Mouse (Mus musculus) liver, embryonic 12.5 days (tissue): ENCODE results near the gene Pias4. TPM values are rescaled to one million over a fixed set of nuclear protein-coding genes. Genes with fewer than 3 reads are reported as not detected.
"Not testable (repeated sequence)": the region's sequence is repeated elsewhere in the genome, so short reads cannot be mapped to it uniquely, and the experiment has no call there.

Experiments used
- ATAC-seq: fragments of 200-750 bp; cut with Nextera tagmentation; 2 replicates; pipeline ENCODE4 v1.8.0; 2017; ENCODE audit warnings: moderate number of reproducible peaks, mild to moderate bottlenecking, moderate library complexity
- H3K27ac ChIP-seq: fragments of 300-500 bp; sonication (generic); 2 replicates; pipeline ENCODE4 v1.5.1; 2016; ENCODE audit warnings: mild to moderate bottlenecking
- H3K27me3 ChIP-seq: fragments of 300-500 bp; sonication (generic); replicated peaks from 2 replicates; pipeline ENCODE4 v1.6.1; 2016; ENCODE audit warnings: mild to moderate bottlenecking, moderate library complexity
- H3K36me3 ChIP-seq: fragments of 300-500 bp; sonication (generic); 2 replicates; pipeline ENCODE4 v1.6.1; 2016; ENCODE audit warnings: mild to moderate bottlenecking, moderate library complexity
- H3K4me1 ChIP-seq: fragments of 300-500 bp; sonication (generic); 2 replicates; pipeline ENCODE4 v1.6.1; 2016
- H3K4me2 ChIP-seq: fragments of 300-500 bp; sonication (generic); 2 replicates; pipeline ENCODE4 v1.6.1; 2016; ENCODE audit warnings: mild to moderate bottlenecking, moderate library complexity
- H3K4me3 ChIP-seq: fragments of 300-500 bp; sonication (generic); 2 replicates; pipeline ENCODE4 v1.5.1; 2016; ENCODE audit warnings: mild to moderate bottlenecking, moderate library complexity
- H3K9ac ChIP-seq: fragments of 300-500 bp; sonication (generic); 2 replicates; pipeline ENCODE4 v1.6.1; 2016; ENCODE audit warnings: mild to moderate bottlenecking, moderate library complexity
- H3K9me3 ChIP-seq: fragments of 300-500 bp; sonication (generic); replicated peaks from 2 replicates; pipeline ENCODE4 v1.6.1; 2016; ENCODE audit warnings: mild to moderate bottlenecking, moderate library complexity
- WGBS: fragments of 180-500 bp; shearing (Covaris S2); methylation state at CpG from one replicate; pipeline ENCODE4 v1.1.7; 2016; ENCODE audit not compliant: insufficient replicate concordance; 5-methylcytosine and 5-hydroxymethylcytosine counted together
- polyA plus RNA-seq: library from polyadenylated mRNA; unstranded; fragments of >200 nt; fragmentation: Nextera tagmentation; extraction: Ambion mirVana; gene quantifications from 2 replicates; pipeline ENCODE4 v1.2.1, GENCODE M21; 2016

Pias4 gene
- polyA plus RNA-seq, result 28.9 and 29.7 TPM in 2 replicates

DNA sequence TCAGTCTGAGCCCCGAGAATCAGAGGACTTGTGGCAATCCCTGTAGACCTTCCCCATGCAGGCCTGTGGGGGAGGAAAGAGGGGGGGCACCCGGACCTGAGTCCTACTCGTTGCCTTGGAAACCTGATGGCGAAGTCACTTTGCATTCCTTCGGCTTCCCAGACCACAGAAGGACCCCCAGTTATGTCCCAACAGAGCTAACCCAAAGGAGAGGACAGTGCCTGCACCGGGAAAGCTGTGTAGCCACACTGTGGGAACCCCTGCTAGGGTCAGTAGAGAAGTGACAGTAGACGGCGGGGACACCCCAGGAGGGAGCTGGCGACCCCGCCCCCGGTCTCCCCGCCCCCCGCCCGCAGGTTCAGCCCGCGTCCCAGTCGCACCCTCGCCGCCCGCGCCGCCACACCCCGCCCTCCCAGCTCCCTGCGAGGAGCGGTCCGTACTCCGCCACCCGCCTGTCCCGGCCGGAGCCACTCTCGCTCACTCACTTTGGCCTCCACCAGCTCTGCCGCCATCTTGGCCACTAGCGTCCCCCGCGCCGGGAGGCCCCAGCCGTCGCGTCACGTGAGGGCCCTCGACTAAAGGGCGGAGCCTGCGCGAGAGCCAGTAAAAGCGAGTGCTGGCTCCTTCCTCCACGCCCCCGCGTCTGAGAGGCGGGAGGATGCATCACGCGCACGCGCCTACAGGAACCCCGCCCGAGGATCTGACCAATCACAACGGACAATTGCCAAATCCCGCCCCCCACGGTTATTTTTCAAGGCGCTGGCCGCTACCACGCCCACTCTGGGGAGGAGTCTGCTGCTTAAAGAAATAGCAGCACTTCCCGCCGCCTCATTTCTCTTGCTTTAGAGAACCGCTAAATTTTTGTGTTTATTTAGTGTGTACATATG is at the start of gene Pias4:
Pias4 (minus strand) TSS at position 724 of the 887 bp plus-strand sequence.
- peak; percentile 84 for ATAC-seq
- H3K27ac ChIP-seq, result peak within 1 kb of the TSS; percentile 95
- peak within 1 kb of the TSS; percentile 89 for H3K4me2 ChIP-seq
- peaks cover 27% of the 10 kb centered on the region for H3K36me3 ChIP-seq
- H3K9me3 ChIP-seq, result no peaks in the 10 kb centered on the region
- H3K4me1 ChIP-seq, result peaks cover 60% of the 10 kb centered on the region
- H3K4me3 ChIP-seq, result peak within 1 kb of the TSS; percentile 98
- no peaks in the 10 kb centered on the region for H3K27me3 ChIP-seq
- WGBS, result 1% methylated on average over 64 of the region's 64 CpGs
- peak within 1 kb of the TSS; percentile 96 for H3K9ac ChIP-seq

DNA sequence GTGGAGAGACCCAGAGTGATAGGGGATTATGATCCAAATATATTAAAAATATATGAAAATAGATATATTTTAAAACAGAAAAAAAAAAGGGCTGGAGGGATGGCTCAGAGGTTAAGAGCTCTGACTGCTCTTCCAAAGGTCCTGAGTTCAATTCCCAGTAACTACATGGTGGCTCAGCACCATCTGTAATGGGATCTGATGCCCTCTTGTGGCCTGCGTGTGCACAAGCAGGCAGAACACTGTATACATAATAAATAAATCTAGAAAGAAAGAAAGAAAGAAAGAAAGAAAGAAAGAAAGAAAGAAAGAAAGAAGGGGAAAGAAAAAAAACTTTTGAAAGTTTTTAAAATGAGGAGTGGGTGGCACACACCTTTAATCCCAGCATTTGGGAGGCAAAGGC is 49.5 kb upstream of the Pias4 start:
- not testable (repeated sequence) for H3K4me2 ChIP-seq, H3K27ac ChIP-seq, H3K36me3 ChIP-seq, H3K4me1 ChIP-seq, H3K4me3 ChIP-seq, H3K9me3 ChIP-seq, ATAC-seq, H3K9ac ChIP-seq
- 4% methylated on average over 1 of the region's 1 CpGs for WGBS
- peaks cover 48% of the 10 kb centered on the region for H3K27me3 ChIP-seq

DNA sequence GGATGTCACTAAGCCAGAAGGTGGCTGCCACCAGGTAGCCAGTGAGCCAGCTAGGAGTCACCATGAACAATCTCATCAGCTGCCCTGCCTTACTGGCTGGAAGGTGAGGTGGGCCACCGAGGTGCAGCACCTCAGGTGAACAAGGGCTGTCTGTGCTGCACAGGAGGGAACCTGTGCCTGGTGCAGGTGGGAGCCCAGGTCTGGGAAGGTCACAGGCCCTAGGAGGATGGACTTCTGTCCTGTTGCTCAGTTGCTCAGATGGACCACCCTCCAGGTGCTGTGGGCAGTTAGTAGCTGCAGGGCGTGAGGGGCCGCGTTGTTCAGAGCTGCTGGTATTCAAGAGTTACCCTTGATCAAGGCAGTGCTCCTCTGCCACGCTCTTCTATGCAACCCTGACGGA is 49.1 kb upstream of the Pias4 start:
- Histone ChIP-seq H3K9ac (no peak overlapping the region), H3K4me1 (0 out of 2 replicates have a peak, but pooled peaks cover 3% of the 10 kb centered on the region), H3K27me3 (peaks cover 48% of the 10 kb centered on the region), H3K27ac (no peak overlapping the region), H3K4me2 (no peak overlapping the region), H3K9me3 (no peaks in the 10 kb centered on the region; the same call in 1 of the 2 replicates), H3K36me3 (no peaks in the 10 kb centered on the region), H3K4me3 (no peak overlapping the region)
- 72% methylated on average over 6 of the region's 6 CpGs for WGBS
- ATAC-seq, result no peak

DNA sequence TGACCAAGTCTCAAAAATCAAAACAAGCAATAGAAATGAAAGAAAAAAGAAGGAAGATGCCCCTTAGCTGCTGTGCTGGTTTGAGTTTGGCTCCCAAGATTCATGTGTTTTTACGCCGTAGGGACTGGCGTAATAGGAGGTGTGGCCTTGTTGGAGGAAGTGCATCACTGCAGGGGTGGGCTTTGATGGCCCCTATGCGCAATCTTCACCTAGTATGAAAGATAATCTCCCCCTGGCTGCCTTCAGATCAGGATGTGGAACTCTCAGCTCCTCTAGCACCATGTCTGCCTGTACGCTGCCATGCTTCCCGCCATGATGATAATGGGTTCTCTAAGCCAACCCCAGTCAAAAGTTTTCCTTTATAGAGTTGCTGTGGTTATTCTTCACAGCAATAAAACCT is 48.5 kb upstream of the Pias4 start:
- H3K36me3 ChIP-seq, result no peaks in the 10 kb centered on the region
- no peak overlapping the region for H3K4me3 ChIP-seq
- no peak overlapping the region for H3K9ac ChIP-seq
- no peaks in the 10 kb centered on the region; the same call in 1 of the 2 replicates for H3K9me3 ChIP-seq
- no peak overlapping the region for H3K27ac ChIP-seq
- peaks cover 45% of the 10 kb centered on the region for H3K27me3 ChIP-seq
- no peak for ATAC-seq
- no peaks in the 10 kb centered on the region for H3K4me1 ChIP-seq
- H3K4me2 ChIP-seq, result no peak overlapping the region
- WGBS, result 58% methylated on average over 6 of the region's 6 CpGs

DNA sequence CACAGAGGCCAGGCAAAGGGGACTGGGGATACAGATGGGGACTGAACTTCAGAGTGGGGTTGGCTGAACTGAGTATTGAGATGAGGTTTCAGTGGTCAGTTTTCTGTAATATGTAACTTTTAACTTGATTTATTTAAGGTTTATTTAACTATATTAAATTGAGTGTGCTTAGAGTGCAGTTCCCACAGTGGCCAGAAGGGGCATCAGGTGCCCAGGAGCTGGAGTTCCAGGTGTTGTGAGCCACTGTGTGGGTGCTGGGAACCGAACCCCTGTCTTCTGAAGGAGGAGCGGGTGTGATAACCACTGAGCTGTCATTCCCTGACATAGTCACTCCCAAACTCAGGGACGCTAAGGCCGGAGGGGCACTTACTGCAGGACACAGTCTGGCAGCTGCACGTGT is 42.4 kb upstream of the Pias4 start:
- H3K4me2 ChIP-seq, result no peak overlapping the region
- peaks cover 47% of the 10 kb centered on the region for H3K27me3 ChIP-seq
- no peaks in the 10 kb centered on the region for H3K36me3 ChIP-seq
- peaks cover 5% of the 10 kb centered on the region for H3K9me3 ChIP-seq
- no peaks in the 10 kb centered on the region for H3K4me1 ChIP-seq
- H3K27ac ChIP-seq, result no peak overlapping the region
- ATAC-seq, result no peak
- 84% methylated on average over 5 of the region's 5 CpGs for WGBS
- no peak overlapping the region for H3K4me3 ChIP-seq
- H3K9ac ChIP-seq, result no peak overlapping the region

DNA sequence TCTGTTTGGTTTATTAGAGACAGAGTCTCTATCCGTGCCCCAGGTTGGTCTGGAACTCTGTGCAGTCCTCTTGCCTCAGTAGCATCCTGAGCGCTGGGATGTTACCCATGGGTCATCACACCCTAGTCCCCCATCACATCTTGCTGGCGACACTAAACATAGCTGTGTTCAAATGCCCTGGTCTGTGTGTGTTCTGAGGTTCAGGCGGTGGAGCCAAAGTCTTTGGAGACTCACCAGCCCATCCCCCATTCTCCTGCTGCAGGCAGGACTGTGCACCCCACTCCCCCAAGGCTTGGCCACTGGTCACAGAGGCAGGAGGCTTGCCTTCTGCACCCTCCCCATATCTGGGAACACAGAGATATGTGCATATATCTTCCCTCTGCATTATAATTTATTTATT is 36.4 kb upstream of the Pias4 start:
- Histone ChIP-seq H3K9me3 (no peaks in the 10 kb centered on the region), H3K4me3 (no peak overlapping the region), H3K4me2 (no peak overlapping the region), H3K9ac (no peak overlapping the region), H3K36me3 (no peaks in the 10 kb centered on the region), H3K4me1 (peaks cover 29% of the 10 kb centered on the region), H3K27me3 (peaks cover 50% of the 10 kb centered on the region), H3K27ac (no peak overlapping the region)
- 53% methylated on average over 4 of the region's 4 CpGs for WGBS
- ATAC-seq, result no peak

DNA sequence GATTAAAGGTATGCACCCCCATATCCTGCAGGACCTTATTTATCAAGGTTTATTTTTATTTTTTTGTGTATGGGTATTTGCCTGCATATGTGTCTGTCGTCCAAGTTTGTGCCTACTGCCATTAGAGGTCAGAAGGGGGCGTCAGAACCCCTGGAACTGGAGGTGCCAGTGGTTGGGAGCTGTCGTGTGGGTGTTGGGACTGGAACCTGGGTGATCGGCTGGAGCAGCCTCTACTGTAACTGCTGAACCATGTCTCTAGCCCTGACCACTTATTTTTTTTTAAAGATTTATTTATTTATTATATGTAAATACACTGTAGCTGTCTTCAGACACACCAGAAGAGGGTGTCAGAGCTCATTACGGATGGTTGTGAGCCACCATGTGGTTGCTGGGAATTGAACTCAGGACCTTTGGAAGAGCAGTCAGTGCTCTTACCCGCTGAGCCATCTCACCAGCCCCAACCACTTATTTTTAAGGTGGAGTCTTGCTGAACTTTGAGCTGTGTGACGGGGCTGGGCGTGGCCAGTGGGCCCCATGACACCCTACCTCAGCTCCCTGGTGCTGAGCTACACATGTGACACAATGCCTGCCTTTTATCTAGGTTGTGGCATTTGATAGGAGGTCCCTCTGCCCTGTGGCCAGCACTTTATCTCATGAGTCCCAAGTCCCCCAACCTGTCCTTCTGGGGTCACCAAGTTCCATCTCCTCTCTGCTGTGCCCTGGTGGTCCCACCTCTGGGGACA is 35.4 kb upstream of the Pias4 start:
- Histone ChIP-seq H3K9me3 (no peaks in the 10 kb centered on the region), H3K36me3 (no peaks in the 10 kb centered on the region), H3K27me3 (peaks cover 53% of the 10 kb centered on the region), H3K4me2 (no peak overlapping the region), H3K4me3 (no peak overlapping the region), H3K27ac (peak overlapping the region; percentile 52), H3K9ac (no peak overlapping the region), H3K4me1 (peaks cover 29% of the 10 kb centered on the region)
- 31% methylated on average over 8 of the region's 8 CpGs for WGBS
- peak; percentile 85 for ATAC-seq

DNA sequence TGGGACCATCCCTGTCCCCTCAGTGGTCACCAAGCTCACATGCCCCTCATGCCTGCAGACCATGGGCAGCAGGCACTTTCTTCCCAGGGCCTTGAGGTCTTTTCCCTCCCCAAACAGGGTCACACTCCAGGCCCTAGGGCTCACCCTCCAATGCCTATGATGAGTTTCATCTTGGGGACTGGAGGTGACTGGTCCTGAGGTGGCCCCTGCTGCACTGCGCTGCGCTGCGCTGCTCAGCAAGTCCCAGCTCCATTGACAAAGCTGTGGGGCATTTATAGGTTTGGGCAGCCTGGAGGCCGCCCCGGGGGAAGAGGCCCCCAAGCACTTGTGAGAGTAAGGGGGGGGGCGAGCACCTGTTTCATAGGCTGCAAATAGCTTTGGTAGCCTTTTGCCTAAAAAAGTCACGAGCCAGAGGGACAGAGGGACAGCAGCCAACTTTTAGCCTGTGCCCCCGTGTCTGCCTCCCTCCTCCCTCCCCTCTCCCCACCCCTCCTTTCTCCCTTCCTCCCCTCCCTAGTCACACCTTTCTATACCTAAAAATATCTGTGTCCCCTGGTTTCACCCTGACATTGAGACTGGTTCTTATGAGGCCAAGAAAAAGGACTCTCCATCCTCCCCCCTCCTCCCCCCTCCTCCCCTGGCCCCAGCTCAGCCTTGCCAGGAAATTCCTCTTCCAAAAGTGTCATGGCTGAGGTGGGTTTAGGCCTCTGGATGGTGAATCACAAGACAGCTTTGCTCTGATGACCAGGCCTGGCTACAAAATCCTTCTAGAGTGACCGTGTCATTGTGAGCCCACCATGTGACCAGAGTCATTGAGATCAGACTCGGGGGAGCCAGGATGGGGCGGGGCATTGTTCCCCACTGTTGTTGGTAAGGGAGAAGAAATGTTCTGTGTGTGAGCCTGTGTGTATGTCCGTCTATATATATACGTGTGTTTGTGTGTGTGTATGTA is 34.4 kb upstream of the Pias4 start, which contains the start of gene Nmrk2:
Nmrk2 (minus strand) TSS at position 245 of the 952 bp plus-strand sequence.
- WGBS, result 66% methylated on average over 13 of the region's 13 CpGs
- Histone ChIP-seq H3K4me1 (peaks cover 29% of the 10 kb centered on the region), H3K9ac (no peak within 1 kb of the TSS; the same call in 1 of the 2 replicates), H3K36me3 (no peaks in the 10 kb centered on the region), H3K4me2 (no peak within 1 kb of the TSS), H3K27ac (peak within 1 kb of the TSS; percentile 38; the same call in 1 of the 2 replicates), H3K9me3 (no peaks in the 10 kb centered on the region), H3K4me3 (no peak within 1 kb of the TSS), H3K27me3 (peaks cover 52% of the 10 kb centered on the region)
- no peak for ATAC-seq

DNA sequence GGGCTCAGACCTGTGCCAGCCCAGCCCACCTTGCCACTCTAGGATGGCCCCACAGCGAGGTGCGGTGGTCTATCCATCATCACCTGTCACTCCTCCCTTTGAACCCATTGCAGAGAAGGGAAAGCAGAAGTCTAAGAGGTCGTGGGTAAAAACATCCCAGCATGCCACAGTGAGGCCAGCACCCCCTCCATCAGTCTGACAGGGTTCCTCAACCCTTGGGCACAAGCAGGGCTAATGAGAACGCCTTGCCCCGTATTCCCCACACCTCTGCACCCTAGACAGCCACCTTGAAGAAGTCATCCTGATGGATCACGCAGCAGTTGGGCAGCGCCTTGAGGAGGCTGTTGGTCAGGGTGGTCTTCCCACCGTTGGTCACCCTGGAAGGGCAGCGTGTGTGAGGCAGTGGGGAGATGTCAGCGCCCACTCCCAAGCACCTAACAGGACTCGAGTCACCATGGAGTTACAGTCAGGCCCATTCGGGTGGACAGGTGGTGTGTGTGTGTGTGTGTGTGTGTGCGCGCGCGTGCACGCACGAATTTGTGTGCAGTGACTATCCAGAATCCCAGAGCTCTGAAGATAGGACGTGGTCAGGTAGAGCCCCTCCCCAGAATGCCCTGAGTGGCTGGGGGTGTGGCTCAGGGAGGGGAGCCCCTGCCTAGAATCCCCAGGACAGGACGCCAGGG is 33.0 kb upstream of the Pias4 start:
- Histone ChIP-seq H3K27ac (no peak overlapping the region), H3K9me3 (no peaks in the 10 kb centered on the region), H3K4me1 (peaks cover 29% of the 10 kb centered on the region), H3K9ac (no peak overlapping the region), H3K4me3 (no peak overlapping the region), H3K36me3 (no peaks in the 10 kb centered on the region), H3K27me3 (peaks cover 57% of the 10 kb centered on the region), H3K4me2 (no peak overlapping the region)
- WGBS, result 67% methylated on average over 20 of the region's 20 CpGs
- ATAC-seq, result no peak

DNA sequence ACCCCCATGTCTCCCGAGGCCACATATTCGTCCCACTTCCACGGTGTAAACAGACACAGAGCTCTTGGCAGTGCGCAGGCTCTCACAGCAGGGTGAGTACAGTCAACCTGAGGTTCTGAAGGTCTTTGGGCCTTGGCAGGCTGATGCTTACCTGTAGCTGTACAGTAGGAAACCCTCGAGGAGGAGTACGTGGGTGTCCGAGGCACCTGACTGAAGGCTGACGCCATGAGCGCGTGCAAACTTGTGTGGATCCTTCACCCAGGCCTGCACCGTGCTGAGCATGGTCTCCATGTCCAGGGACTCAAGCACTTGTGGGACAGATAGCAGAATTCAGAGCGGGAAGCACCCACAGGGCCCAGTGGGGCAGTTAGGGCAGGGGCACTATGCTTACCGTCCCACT is 32.4 kb upstream of the Pias4 start:
- no peak overlapping the region for H3K4me2 ChIP-seq
- H3K27me3 ChIP-seq, result peaks cover 57% of the 10 kb centered on the region
- H3K9me3 ChIP-seq, result no peaks in the 10 kb centered on the region
- no peak overlapping the region for H3K9ac ChIP-seq
- ATAC-seq, result no peak
- H3K36me3 ChIP-seq, result no peaks in the 10 kb centered on the region
- H3K4me3 ChIP-seq, result no peak overlapping the region
- H3K4me1 ChIP-seq, result peaks cover 33% of the 10 kb centered on the region
- no peak overlapping the region for H3K27ac ChIP-seq
- WGBS, result 71% methylated on average over 13 of the region's 13 CpGs

DNA sequence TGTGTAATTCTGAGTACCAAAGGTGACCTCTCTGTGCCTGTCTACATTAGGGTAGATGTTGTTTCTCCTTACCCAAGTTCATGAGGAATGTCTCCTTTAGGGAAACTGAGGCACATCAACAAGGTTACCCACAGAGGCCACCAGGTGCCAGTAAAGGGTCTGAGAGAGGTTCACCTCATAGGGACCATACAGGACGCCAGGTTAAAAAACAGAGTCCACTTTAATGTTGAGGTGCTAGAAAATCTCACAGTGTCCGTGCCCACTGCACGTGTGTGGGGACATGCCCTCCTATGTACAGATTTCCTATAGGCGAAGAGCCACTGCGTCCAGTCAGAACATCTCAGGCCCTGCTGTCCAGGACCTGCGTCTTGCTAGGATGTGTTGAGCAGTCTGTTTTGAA is 31.3 kb upstream of the Pias4 start:
- no peaks in the 10 kb centered on the region for H3K9me3 ChIP-seq
- peaks cover 62% of the 10 kb centered on the region for H3K27me3 ChIP-seq
- no peaks in the 10 kb centered on the region for H3K36me3 ChIP-seq
- no peak for ATAC-seq
- no peak overlapping the region for H3K4me2 ChIP-seq
- H3K4me3 ChIP-seq, result no peak overlapping the region
- WGBS, result 70% methylated on average over 6 of the region's 6 CpGs
- no peak overlapping the region for H3K27ac ChIP-seq
- H3K9ac ChIP-seq, result no peak overlapping the region
- H3K4me1 ChIP-seq, result peaks cover 36% of the 10 kb centered on the region
